Mouse (Mus musculus) liver, embryonic 14 days (tissue): ENCODE measurements around the gene Gm10409. TPM values are rescaled to one million over a fixed set of nuclear protein-coding genes. Genes with fewer than 3 reads are reported as not detected.

Experiments
- polyA plus RNA-seq: library from polyadenylated mRNA; depleted of rRNA; stranded (reverse); fragments of >200 nt; gene quantifications from 2 replicates; pipeline ENCODE4 v1.2.3, GENCODE M21; 2012; rRNA removed

Gm10409 gene
- polyA plus RNA-seq, result 0.01 and 0.02 TPM in 2 replicates

GRCm38 (mm10) chr14:3412314-3412713 lies at the start of gene Gm10409:
Gene Gm10409 (plus strand): TSS chr14:3412614.

GRCm38 (mm10) chr14:3394793-3395192 lies 17.6 kb upstream of the Gm10409 start, which contains the start of gene Gm10413:
Gene Gm10413 (plus strand): TSS chr14:3395093.

GRCm38 (mm10) chr14:3427803-3428202 lies 15.4 kb downstream of the Gm10409 start, which contains the start of gene Gm3005:
Gene Gm3005 (plus strand): TSS chr14:3428103.

GRCm38 (mm10) chr14:3449079-3449478 lies 36.7 kb downstream of the Gm10409 start, which contains the start of gene Gm10408:
Gene Gm10408 (plus strand): TSS chr14:3449379.

Other genes starting within 250 kb of the Gm10409 start
- gene Gm5795, start 224.4 kb upstream of the Gm10409 start, polyA plus RNA-seq, result not detected in 2 replicates
- 0.07 and 0.20 TPM in 2 replicates for gene D830030K20Rik, start 204.1 kb upstream of the Gm10409 start, polyA plus RNA-seq
- gene Gm2956, start 80.0 kb upstream of the Gm10409 start, polyA plus RNA-seq, result not detected in 2 replicates
- gene Gm10413, start 17.5 kb upstream of the Gm10409 start, polyA plus RNA-seq, result not detected in 2 replicates
- gene Gm3005, start 15.5 kb downstream of the Gm10409 start, polyA plus RNA-seq, result 0.07 TPM in 1 of 2 replicates, not detected in the other
- not detected in 2 replicates for gene Gm10408, start 36.8 kb downstream of the Gm10409 start, polyA plus RNA-seq
- gene Gm3012, start 221.9 kb downstream of the Gm10409 start, polyA plus RNA-seq, result not detected in 2 replicates
- gene Gm3020, start 239.4 kb downstream of the Gm10409 start, polyA plus RNA-seq, result 0.01 and 0.02 TPM in 2 replicates